ENCODE assay signal across 8 mouse cellular contexts in the genomic region with DNA sequence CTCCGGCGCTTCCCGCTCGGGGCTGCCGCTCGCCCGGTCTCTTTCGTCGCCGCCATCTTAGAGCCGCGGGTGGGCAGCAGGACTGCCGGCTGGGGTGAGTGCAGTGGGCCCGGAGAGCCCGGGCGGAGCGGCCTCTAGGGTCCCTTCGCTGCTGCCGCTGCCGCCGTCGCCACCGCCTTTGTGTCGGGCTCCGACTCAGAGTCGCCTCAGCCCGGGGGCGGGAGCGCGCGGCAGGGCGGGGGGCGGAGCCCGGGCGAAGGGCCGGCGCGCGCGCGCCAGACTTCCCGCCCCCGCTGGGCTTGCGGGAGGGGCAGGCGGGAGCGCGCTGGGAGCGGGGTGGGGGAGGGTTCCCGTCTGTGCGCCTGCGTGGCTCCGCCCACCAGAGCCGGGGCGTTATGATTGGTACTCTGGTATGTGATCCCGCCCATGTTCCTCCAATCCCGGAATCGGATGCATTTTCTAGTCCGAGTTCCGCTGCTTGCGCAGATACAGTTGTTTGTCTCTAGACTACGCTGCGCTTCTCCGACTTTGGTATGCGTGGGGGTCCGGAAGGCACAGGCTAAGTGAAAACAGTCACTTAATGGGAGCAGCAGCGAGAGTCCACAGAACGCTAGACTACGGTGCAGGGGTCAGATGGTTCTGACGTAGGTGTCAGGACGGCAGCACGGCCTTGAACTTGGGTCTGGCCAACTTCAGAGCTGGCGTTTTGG. TPM values are rescaled to one million over a fixed set of nuclear protein-coding genes. Genes with fewer than 3 reads are reported as not detected.
DNase-seq lines count a peak whose midpoint lies in the region; ATAC-seq lines count a peak whose summit lies in the region.

No protein-coding gene starts in this region.

- peak overlapping the region; percentile 90 for H3K4me2 ChIP-seq in hindbrain, embryonic 16.5 days (ENCODE audit: low read length)

- H3K27ac ChIP-seq in hindbrain, embryonic 16.5 days (ENCODE audit: low read depth, low read length) = peak overlapping the region; percentile 100

- H3K36me3 ChIP-seq in hindbrain, embryonic 16.5 days (ENCODE audit: control insufficient read depth, insufficient read depth, low read length) = peaks cover 14% of the 10 kb centered on the region

- peaks cover 20% of the 10 kb centered on the region for H3K4me1 ChIP-seq in hindbrain, embryonic 16.5 days (ENCODE audit: control insufficient read depth, insufficient read depth, low read depth, low read length)

- DNase-seq in ZHBTc4 (ENCODE audit: low read depth, low spot score) = peak; percentile 97
- DNase-seq in cerebellum, postnatal 4 days (ENCODE audit: low spot score in 2 of 2) = peak; percentile 91 to 96
- peak; percentile 93 for DNase-seq in gastrocnemius, adult 18-20 months (ENCODE audit: low spot score)
- DNase-seq in left cerebral cortex, adult 11 months (ENCODE audit: low spot score) = peak; percentile 90
- peak; percentile 96 for DNase-seq in lung, postnatal 36 days
- peak; percentile 98 for DNase-seq in retina, embryonic 14.5 days (ENCODE audit: low spot score)
- DNase-seq in thymus, postnatal 36 days = peak; percentile 94 to 95

- under 1% methylated on average over 67 of the region's 72 CpGs for WGBS in hindbrain, embryonic 16.5 days

- H3K9ac ChIP-seq in hindbrain, embryonic 16.5 days (ENCODE audit: low read depth, low read length) = peak overlapping the region; percentile 99

- H3K9me3 ChIP-seq in hindbrain, embryonic 16.5 days (ENCODE audit: control insufficient read depth, low read length) = no peaks in the 10 kb centered on the region

- peak overlapping the region; percentile 81 for H3K4me3 ChIP-seq in hindbrain, embryonic 16.5 days (ENCODE audit: low read length)

- H3K27me3 ChIP-seq in hindbrain, embryonic 16.5 days (replicated peaks; ENCODE audit: control insufficient read depth, insufficient read depth, low read length) = no peaks in the 10 kb centered on the region

- peak; percentile 88 for ATAC-seq in hindbrain, embryonic 16.5 days

RNA-seq across cellular contexts. Expression of a gene that starts 0.6 kb away (rescaled TPM):
- 10 to 100 TPM; 26.3 to 28.6 TPM for total RNA-seq in gastrocnemius, adult 18-20 months (2021)
- 71.3 and 77.6 TPM in 2 replicates for polyA plus RNA-seq in hindbrain, embryonic 16.5 days (2015; fragmentation: Nextera tagmentation; extraction: Ambion mirVana)

RNA-seq across cellular contexts. Expression of a gene that starts 22.2 kb away (rescaled TPM):
- total RNA-seq in gastrocnemius, adult 18-20 months (2021) = 10 to 100 TPM; 12.5 to 21.8 TPM
- polyA plus RNA-seq in hindbrain, embryonic 16.5 days (2015; fragmentation: Nextera tagmentation; extraction: Ambion mirVana) = 127 and 140 TPM in 2 replicates

RNA-seq across cellular contexts. Expression of a gene that starts 31.8 kb away (rescaled TPM):
- 1 to 10 TPM; 7.4 to 8.4 TPM for total RNA-seq in gastrocnemius, adult 18-20 months (2021)
- polyA plus RNA-seq in hindbrain, embryonic 16.5 days (2015; fragmentation: Nextera tagmentation; extraction: Ambion mirVana) = 13.4 and 17.1 TPM in 2 replicates

RNA-seq across cellular contexts. Expression of a gene that starts 46.5 kb away (rescaled TPM):
- 10 to 100 TPM; 37.2 to 41.0 TPM for total RNA-seq in gastrocnemius, adult 18-20 months (2021)
- 6.7 and 7.8 TPM in 2 replicates for polyA plus RNA-seq in hindbrain, embryonic 16.5 days (2015; fragmentation: Nextera tagmentation; extraction: Ambion mirVana)

RNA-seq across cellular contexts. Expression of a gene that starts 47.0 kb away (rescaled TPM):
- 10 to 100 TPM; 51.3 to 55.9 TPM for total RNA-seq in gastrocnemius, adult 18-20 months (2021)
- 108 and 114 TPM in 2 replicates for polyA plus RNA-seq in hindbrain, embryonic 16.5 days (2015; fragmentation: Nextera tagmentation; extraction: Ambion mirVana)

Comparison
In these comparisons a context has a peak if more than half of its experiments do, and no peak if none do; other contexts are left out.
1. Peak in every context shown above with its lines: DNase-seq, ATAC-seq, H3K4me3 ChIP-seq and H3K27ac ChIP-seq.